Mouse (Mus musculus): ENCODE results near the gene Stxbp3. TPM values are rescaled to one million over a fixed set of nuclear protein-coding genes. Genes with fewer than 3 reads are reported as not detected.
"Not testable (repeated sequence)": the region's sequence is repeated elsewhere in the genome, so short reads cannot be mapped to it uniquely, and the experiment has no call there.

Stxbp3 gene
- total RNA-seq, 1 experiment from 2014 or later, result 45.2 TPM

GRCm38 (mm10) chr3:108857124-108857470 lies 16.8 kb upstream of the Stxbp3 start:
- no peak for DNase-seq

DNA sequence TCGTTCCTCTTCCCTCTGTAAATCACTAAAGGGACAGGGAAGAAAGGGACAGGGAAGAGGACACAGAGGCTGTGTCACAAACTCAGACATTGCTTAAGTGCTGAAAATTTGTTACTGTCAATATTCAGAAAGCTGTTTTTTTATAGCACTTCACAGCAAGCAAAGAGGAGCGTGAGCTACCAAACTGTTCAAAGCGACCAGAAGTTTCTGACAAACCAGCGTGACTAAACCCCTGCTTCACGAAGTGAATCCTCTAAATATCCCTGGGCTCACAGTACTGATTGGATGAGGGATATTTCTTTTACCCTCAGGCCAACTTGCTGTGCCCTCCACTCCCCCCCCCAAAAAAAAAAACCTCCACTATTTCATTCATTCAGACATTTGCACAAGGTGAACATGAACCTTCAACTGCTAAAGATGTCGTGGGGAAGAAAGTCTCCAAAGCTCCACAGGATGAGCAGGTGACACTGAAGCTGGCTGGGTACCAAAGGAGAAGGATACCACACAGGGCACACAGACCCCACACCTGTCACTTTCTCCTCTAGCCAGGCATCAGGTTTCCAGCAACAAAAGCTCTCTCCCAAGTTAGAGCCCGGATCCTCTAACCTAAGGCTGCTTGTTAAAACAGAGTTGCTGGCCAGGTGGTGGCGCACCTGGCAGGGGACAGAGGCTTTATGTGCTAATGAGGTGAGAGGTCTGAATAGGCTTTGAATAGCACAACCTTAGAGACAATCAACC lies 16.2 kb upstream of the Stxbp3 start:
- no peak for DNase-seq

DNA sequence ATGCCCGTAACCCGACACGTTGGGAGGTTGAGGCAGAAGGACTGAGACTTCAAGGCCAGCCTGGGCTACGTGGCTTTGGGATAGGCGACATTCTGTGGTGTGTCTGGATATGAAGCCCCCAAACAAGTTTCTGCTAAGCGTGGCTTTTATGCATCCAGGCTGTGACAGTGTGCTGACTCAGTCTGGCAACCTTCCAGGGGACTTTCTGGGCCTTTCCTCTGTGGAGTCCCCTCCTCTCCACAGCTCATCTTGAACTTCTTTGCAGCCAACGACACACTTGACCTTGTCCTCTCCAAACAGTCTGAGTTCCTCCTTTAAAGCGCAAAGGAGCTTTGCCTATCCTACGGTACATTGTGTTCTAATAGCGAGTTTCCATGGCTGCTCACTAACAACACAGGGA lies 15.5 kb upstream of the Stxbp3 start:
- DNase-seq, result peak; percentile 87

DNA sequence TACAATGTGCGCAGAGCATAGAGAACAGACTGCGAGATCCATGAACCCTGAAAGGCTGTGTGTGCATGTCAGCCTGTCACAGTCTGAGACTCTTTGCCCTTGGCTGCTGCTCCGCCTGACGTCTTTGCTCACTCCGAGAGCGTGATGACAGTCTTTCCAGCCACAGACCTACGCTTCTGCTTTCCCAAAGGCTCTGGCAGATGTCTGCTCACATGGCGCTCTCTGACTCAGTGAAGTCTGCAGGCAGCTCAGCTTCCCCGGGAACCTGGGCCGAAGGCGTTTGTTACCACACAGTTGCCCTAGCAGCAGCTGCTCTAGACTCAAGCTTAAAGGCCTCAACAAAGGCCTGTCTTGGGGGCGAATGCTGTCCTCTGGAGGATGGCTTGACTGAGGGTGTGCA lies 15.0 kb upstream of the Stxbp3 start:
- DNase-seq, result peak; percentile 80

DNA sequence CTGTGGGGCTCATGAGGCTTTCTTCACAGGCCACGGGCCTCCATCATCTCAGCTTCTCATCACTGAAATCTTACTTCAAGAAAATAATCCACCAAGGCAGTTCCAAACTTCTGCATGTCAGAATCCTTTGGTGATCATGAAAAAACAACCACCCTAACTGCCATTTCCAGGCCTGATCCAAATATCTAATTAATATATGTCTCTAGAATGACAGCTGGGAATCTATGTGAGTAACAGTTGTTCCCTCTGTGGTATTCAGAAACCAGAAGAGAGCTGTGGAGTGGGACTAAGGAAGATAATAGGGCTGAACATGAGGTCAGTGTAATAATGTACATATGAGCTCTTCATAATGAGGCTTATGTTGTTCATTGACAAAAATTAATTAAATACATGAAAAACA lies 12.9 kb upstream of the Stxbp3 start:
- DNase-seq, result no peak

- DNase-seq, result peak; percentile 21
Observed at GRCm38 (mm10) chr3:108851996-108852697, 11.8 kb upstream of the Stxbp3 start.

DNA sequence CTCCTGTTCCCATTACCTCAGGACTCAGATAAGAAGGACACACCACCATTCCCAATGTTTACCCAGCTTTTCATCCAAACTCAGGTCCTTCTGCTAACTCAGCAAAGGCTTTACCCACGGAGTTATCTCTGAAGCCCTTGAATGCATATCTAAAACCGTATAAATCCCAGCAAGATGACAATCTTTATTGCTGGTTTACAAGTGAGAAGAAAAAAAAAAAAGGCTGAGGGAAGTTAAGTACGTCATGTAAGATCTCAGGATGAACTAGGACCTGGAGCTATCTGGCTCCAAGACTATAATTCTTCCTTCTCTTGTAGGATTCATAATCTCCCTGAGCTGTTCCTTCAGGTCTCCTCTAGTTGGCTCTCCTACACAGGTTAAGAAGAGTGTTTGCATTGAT lies 11.2 kb upstream of the Stxbp3 start:
- DNase-seq, result no peak

DNA sequence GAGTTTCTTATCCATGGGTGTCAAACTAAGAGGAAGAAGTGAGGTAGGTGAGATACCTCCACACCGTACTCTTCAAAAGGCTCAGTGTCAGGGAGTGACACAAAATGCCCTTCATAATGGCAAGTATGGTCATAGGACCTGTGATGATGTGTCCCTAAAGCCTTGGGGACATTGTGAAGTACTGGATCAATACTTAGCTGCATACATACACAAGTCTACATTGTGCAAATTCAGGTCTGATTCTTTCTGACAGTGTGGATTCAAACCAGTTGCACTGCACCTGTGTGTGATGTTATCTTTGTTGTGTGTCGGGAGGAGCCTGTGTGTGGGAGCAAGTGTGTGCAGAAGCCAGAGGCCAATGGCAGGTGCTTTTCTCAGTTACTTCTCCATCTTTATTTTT lies 10.7 kb upstream of the Stxbp3 start:
- DNase-seq, result no peak

GRCm38 (mm10) chr3:108850506-108850905 lies 10.2 kb upstream of the Stxbp3 start:
- peak; percentile 81 for DNase-seq

- no peak for DNase-seq
Observed at GRCm38 (mm10) chr3:108846616-108847015, 6.3 kb upstream of the Stxbp3 start.

DNA sequence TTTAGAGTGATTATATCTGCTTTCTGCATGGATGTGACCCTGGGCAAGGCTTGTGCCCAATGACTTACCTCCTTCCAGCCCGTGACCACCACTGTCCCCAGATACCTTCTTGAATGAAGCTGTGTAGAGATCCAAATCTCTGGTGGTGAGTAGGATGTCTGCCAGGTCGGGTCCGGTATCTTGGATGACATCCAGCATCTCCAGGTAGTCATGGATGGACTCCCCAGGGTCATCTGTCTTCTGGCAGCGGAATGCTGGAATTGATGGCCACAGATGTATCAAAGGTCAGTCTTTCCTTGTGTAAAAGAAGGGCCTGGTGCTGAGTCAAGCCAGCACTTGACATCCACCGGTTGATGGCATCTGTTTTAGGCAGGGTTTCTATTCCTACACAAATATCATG lies 4.2 kb upstream of the Stxbp3 start:
- peak; percentile 13 for DNase-seq

DNA sequence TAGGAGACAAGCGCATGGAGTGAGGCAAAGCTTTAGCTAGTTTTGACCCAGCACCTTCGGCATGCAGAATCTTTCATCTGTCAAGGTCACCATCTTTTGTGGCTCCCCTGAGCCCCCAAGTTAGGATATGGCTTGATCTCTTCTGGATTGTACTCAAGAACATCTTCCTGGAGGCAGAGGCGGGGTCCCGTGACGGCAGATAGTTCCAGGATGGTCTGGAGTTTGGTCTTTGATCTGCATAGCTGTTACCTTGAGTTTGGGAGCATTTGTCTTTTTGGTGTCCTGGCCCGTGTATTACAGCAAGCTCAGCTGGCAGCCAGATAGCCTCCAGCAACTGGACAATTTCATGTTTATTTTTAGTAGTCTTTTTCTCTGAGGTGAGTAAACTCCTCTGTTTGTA lies 3.7 kb upstream of the Stxbp3 start:
- peak; percentile 14 for DNase-seq

GRCm38 (mm10) chr3:108840716-108841054 lies 359 bp upstream of the Stxbp3 start:
- DNase-seq, result no peak

GRCm38 (mm10) chr3:108839647-108839999 lies 703 bp downstream of the Stxbp3 start:
- no peak for DNase-seq

GRCm38 (mm10) chr3:108838980-108839379 lies 1.3 kb downstream of the Stxbp3 start:
- DNase-seq, result no peak

DNA sequence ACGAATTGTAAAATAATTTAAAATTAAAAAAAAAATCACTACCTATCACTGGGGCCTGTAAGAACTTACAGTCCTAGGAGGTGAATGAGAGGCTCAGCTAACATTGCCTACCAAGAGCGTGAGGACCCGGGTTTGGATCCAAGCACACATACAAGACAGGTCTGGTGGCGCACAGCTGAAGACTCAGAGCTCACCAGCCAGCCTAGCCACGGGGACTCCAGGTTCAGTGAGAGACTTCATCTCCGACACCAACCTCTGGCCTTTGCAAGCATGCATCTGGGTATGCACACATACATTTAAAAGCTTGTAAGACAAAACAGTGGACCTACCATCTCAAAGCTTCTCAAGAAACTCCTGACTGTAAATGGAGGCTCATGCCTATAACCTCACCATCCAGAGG lies 3.4 kb downstream of the Stxbp3 start:
- no peak for DNase-seq

- DNase-seq, result not testable (repeated sequence)
Observed at GRCm38 (mm10) chr3:108833717-108834116, 6.6 kb downstream of the Stxbp3 start.

DNA sequence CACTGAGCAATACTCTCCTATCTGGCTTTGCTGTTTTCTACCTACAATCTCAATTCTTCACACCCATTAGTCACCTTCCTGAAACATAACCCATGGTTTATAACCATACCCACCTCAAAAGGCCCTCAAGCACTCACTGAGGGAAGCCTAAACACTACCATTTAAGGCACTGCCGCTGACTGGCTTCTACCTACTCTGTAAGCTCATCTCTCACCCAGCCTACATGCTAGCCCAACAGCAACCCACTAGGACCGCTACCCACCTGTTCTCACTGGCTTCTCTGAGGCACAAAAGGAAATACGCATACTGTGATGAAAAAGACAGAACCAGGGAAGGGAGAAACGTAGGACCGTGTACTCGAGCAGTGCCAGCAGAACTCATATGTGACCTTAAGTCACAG lies 8.6 kb downstream of the Stxbp3 start:
- no peak for DNase-seq

DNA sequence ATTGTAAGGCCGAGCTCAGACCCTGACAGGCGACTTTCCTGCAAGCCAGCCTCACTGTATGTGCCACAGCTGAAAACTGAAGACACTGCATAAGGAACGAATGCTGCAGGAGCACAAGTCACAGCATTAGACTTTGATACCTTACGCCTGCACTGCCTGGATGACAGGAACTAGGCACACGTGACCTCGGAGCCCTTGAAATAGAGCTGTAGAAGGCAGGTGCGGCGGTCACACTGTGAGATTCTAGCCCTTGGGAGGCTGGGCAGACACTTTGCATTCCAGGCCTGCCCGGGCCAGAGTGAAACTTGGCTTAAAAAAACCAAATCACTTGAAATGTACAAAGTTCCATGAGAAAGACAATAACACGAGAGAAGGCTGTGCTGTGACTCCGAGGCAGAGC lies 9.8 kb downstream of the Stxbp3 start:
- DNase-seq, result no peak

- no peak for DNase-seq
Observed at GRCm38 (mm10) chr3:108815631-108816030, 24.7 kb downstream of the Stxbp3 start.

GRCm38 (mm10) chr3:108810747-108811263 lies 29.5 kb downstream of the Stxbp3 start:
- no peak for DNase-seq

DNA sequence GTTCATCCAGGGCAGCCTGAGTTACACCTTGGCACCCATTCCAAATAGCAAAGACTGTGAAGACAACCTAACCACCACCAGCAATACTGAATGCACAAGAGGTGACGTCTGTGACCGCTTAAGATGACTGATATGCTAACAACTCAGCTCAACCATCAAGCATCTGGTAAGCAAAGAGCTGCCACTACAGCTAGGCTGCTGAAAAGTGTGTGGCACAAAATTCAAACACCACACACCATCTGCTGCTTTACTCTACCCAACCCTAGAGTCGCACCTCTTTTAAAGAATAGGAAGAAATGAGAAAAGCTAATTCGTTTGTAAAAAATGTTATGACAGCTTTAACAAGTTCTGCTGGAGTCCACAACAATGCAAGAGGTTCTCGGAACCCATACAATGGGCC lies 34.7 kb downstream of the Stxbp3 start:
- DNase-seq, result no peak

GRCm38 (mm10) chr3:108798375-108798774 lies 42.0 kb downstream of the Stxbp3 start:
- no peak for DNase-seq

GRCm38 (mm10) chr3:108797723-108798122 lies 42.6 kb downstream of the Stxbp3 start:
- DNase-seq, result no peak
